Mouse (Mus musculus): Measurements from ENCODE around the gene Pygb. TPM values are rescaled to one million over a fixed set of nuclear protein-coding genes. Genes with fewer than 3 reads are reported as not detected.
A peak's percentile ranks its signal among the peaks of the same experiment; 100 is the strongest.

The Pygb gene
- polyA plus RNA-seq, 1 experiment = 10.3 TPM

GRCm38 (mm10) chr2:150826426-150826825 lies 39.9 kb downstream of the Pygb start:
- no peak overlapping the region for H3K4me3 ChIP-seq (replicated peaks; ENCODE audit: control insufficient read depth, low read depth, low read length)
- TF ChIP-seq POLR2A (IDR thresholded peaks at IDR 0.05; ENCODE audit: borderline replicate concordance, control insufficient read depth, low read depth, low read length) (no peak), CTCF (IDR thresholded peaks at IDR 0.05; ENCODE audit: control insufficient read depth, insufficient read depth, low read length) (no peak)
- H3K27ac ChIP-seq (ENCODE audit: control insufficient read depth, insufficient read depth, low read depth, low read length, poor library complexity) = no peak overlapping the region
- WGBS = 85% methylated on average over 3 of the region's 3 CpGs
- peaks cover 1% of the 10 kb centered on the region; the same call in 1 of the 2 replicates for H3K4me1 ChIP-seq (ENCODE audit: control insufficient read depth, insufficient read depth, low read length)

- H3K4me1 ChIP-seq (ENCODE audit: control insufficient read depth, insufficient read depth, low read length) = peaks cover 1% of the 10 kb centered on the region; the same call in 1 of the 2 replicates
- 71% methylated on average over 3 of the region's 3 CpGs for WGBS
- H3K27ac ChIP-seq (ENCODE audit: control insufficient read depth, insufficient read depth, low read depth, low read length, poor library complexity) = no peak overlapping the region
- H3K4me3 ChIP-seq (replicated peaks; ENCODE audit: control insufficient read depth, low read depth, low read length) = no peak overlapping the region
- TF ChIP-seq POLR2A (IDR thresholded peaks at IDR 0.05; ENCODE audit: borderline replicate concordance, control insufficient read depth, low read depth, low read length) (no peak), CTCF (IDR thresholded peaks at IDR 0.05; ENCODE audit: control insufficient read depth, insufficient read depth, low read length) (no peak)
Observed at GRCm38 (mm10) chr2:150828164-150828563, 41.6 kb downstream of the Pygb start.

DNA sequence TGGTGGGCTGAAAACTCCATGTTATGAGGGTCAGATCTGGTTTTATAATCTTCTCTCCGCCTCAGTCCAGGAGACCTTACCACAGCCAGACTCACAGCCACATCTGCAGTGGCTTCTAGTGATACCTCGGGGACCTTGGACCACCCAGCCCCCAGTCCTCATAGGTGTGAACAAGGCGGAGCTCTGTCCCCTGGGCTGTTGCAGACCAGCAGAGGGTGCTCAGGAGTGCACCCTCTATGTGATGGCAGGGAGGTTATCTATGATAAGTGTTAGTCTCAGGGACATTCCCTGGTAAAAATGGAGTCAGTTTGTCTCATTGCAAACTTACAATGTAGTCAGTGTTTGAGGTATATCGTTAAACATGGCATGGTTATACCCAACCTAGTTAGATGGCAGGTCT lies 42.1 kb downstream of the Pygb start:
- Histone ChIP-seq H3K27ac (ENCODE audit: control insufficient read depth, insufficient read depth, low read depth, low read length, poor library complexity) (no peak overlapping the region), H3K4me3 (replicated peaks; ENCODE audit: control insufficient read depth, low read depth, low read length) (no peak overlapping the region), H3K4me1 (ENCODE audit: control insufficient read depth, insufficient read depth, low read length) (peaks cover 1% of the 10 kb centered on the region; the same call in 1 of the 2 replicates)
- 83% methylated on average over 4 of the region's 4 CpGs for WGBS
- TF ChIP-seq CTCF (IDR thresholded peaks at IDR 0.05; ENCODE audit: control insufficient read depth, insufficient read depth, low read length) = no peak
- TF ChIP-seq POLR2A (IDR thresholded peaks at IDR 0.05; ENCODE audit: borderline replicate concordance, control insufficient read depth, low read depth, low read length) = no peak

DNA sequence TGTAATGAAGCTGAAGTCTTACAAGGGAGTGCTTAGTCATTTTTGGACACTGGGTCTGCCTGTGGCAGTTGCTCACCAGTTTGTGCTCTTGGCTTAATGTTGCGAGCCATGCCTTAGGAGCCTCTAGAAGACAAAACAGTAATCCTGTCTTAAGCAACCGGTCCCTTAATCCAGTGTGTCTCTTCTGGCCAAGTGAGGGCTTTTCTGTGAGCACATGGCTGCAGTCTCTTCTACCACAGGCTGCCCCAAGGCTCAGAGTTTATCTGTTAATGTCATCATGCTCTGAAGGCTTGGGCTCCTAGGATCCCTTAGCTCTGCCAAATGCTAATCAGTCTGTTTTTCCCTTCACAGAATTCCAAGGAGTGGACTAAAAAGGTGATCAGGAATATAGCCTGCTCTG lies 43.5 kb downstream of the Pygb start:
- Histone ChIP-seq H3K4me3 (replicated peaks; ENCODE audit: control insufficient read depth, low read depth, low read length) (no peak overlapping the region), H3K4me1 (ENCODE audit: control insufficient read depth, insufficient read depth, low read length) (peaks cover 1% of the 10 kb centered on the region; the same call in 1 of the 2 replicates), H3K27ac (ENCODE audit: control insufficient read depth, insufficient read depth, low read depth, low read length, poor library complexity) (no peak overlapping the region; the same call in 1 of the 2 replicates)
- TF ChIP-seq POLR2A (IDR thresholded peaks at IDR 0.05; ENCODE audit: borderline replicate concordance, control insufficient read depth, low read depth, low read length) = no peak
- no peak for TF ChIP-seq CTCF (IDR thresholded peaks at IDR 0.05; ENCODE audit: control insufficient read depth, insufficient read depth, low read length)
- 79% methylated on average over 2 of the region's 2 CpGs for WGBS

- WGBS = 49% methylated on average over 3 of the region's 3 CpGs
Observed at GRCm38 (mm10) chr2:150830911-150831441, 44.4 kb downstream of the Pygb start.

GRCm38 (mm10) chr2:150832029-150832428 lies 45.5 kb downstream of the Pygb start:
- TF ChIP-seq CTCF (IDR thresholded peaks at IDR 0.05; ENCODE audit: control insufficient read depth, insufficient read depth, low read length) (no peak), POLR2A (IDR thresholded peaks at IDR 0.05; ENCODE audit: borderline replicate concordance, control insufficient read depth, low read depth, low read length) (no peak)
- 88% methylated on average over 7 of the region's 7 CpGs for WGBS
- no peak overlapping the region for H3K4me3 ChIP-seq (replicated peaks; ENCODE audit: control insufficient read depth, low read depth, low read length)

More at GRCm38 (mm10) chr2:150830911-150831441, 44.4 kb downstream of the Pygb start:
- no peak overlapping the region for H3K4me3 ChIP-seq (replicated peaks; ENCODE audit: control insufficient read depth, low read depth, low read length)
- peaks cover 1% of the 10 kb centered on the region; the same call in 1 of the 2 replicates for H3K4me1 ChIP-seq (ENCODE audit: control insufficient read depth, insufficient read depth, low read length)
- no peak for TF ChIP-seq CTCF (IDR thresholded peaks at IDR 0.05; ENCODE audit: control insufficient read depth, insufficient read depth, low read length)
- no peak for TF ChIP-seq POLR2A (IDR thresholded peaks at IDR 0.05; ENCODE audit: borderline replicate concordance, control insufficient read depth, low read depth, low read length)
- H3K27ac ChIP-seq (ENCODE audit: control insufficient read depth, insufficient read depth, low read depth, low read length, poor library complexity) = peak overlapping the region; percentile 79

DNA sequence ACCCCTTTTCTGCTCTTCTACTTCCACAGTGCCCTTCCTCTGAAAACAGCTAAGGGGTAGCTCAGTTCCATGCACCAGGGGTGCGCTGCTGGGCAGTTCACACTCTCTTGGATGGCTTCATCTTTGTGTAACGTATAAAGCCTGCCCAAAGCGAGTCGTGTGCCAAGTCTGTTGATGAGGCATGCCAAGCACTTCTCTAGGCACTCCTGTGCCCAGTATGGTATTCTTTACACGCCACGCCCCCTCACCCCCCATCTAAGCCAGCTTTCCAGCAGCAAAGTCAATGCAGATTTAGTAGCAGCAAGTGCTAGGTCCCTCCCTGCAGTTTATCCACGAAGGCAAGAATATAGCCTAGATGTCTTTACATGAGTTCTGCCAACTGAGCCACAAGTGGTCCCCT lies 48.1 kb downstream of the Pygb start:
- WGBS = 90% methylated on average over 7 of the region's 7 CpGs
- H3K4me3 ChIP-seq (replicated peaks; ENCODE audit: control insufficient read depth, low read depth, low read length) = no peak overlapping the region
- TF ChIP-seq POLR2A (IDR thresholded peaks at IDR 0.05; ENCODE audit: borderline replicate concordance, control insufficient read depth, low read depth, low read length) (no peak), CTCF (IDR thresholded peaks at IDR 0.05; ENCODE audit: control insufficient read depth, insufficient read depth, low read length) (no peak)

More at GRCm38 (mm10) chr2:150832029-150832428, 45.5 kb downstream of the Pygb start:
- H3K27ac ChIP-seq (ENCODE audit: control insufficient read depth, insufficient read depth, low read depth, low read length, poor library complexity) = no peak overlapping the region
- peaks cover 1% of the 10 kb centered on the region; the same call in 1 of the 2 replicates for H3K4me1 ChIP-seq (ENCODE audit: control insufficient read depth, insufficient read depth, low read length)

GRCm38 (mm10) chr2:150835975-150836374 lies 49.4 kb downstream of the Pygb start:
- TF ChIP-seq POLR2A (IDR thresholded peaks at IDR 0.05; ENCODE audit: borderline replicate concordance, control insufficient read depth, low read depth, low read length) = no peak
- TF ChIP-seq CTCF (IDR thresholded peaks at IDR 0.05; ENCODE audit: control insufficient read depth, insufficient read depth, low read length) = no peak
- no peak overlapping the region for H3K27ac ChIP-seq (ENCODE audit: control insufficient read depth, insufficient read depth, low read depth, low read length, poor library complexity)
- WGBS = 89% methylated on average over 4 of the region's 4 CpGs
- H3K4me1 ChIP-seq (ENCODE audit: control insufficient read depth, insufficient read depth, low read length) = peaks cover 1% of the 10 kb centered on the region; the same call in 1 of the 2 replicates
- H3K4me3 ChIP-seq (replicated peaks; ENCODE audit: control insufficient read depth, low read depth, low read length) = no peak overlapping the region

More for the DNA sequence above, 48.1 kb downstream of the Pygb start:
- no peak overlapping the region for H3K27ac ChIP-seq (ENCODE audit: control insufficient read depth, insufficient read depth, low read depth, low read length, poor library complexity)
- H3K4me1 ChIP-seq (ENCODE audit: control insufficient read depth, insufficient read depth, low read length) = peaks cover 1% of the 10 kb centered on the region; the same call in 1 of the 2 replicates
